Mouse (Mus musculus) heart, postnatal 0 days (tissue): ENCODE data around the gene Wt1.

Experiments used
- CTCF ChIP-seq: IDR thresholded peaks from 2 replicates; pipeline ENCODE4 v1.5.1; 2016; ENCODE audit warnings: antibody characterized with exemption, control low read depth, low read depth
- EP300 ChIP-seq: IDR thresholded peaks from 2 replicates; pipeline ENCODE4 v1.6.1; 2016; ENCODE audit warnings: antibody characterized with exemption, low read depth

DNA sequence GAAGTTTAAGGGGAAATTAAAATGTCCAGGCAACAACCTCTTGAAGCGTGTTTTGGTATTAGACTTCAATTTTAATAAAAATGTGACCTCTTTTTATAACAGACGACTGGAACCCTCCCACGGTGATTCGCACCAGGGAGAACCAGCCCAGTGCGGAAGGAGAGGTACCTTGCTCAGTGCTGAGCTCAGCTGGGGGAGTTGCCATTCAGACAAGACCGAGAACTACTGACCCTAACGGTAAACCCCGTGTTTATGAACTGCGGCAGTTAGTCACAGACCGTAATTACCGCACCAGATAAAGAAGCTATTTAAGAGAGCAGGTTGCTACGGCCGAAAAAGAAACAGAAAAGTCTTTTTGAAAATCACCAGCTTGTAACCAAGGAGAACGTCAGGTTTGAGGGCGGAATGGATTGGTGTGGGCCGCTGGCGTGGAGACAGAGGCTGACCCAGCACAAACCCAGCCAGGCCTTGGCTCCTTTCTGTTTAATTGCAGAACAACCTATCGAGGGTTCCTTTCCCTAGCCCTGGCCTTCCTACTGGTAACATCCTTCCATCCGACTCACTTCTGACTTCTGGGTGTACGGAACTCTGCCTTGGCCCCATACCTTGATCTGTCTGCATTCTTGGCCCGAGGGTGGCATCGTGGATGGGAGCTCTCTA lies 28.9 kb upstream of the Wt1 start:
- TF ChIP-seq EP300, result no peak
- no peak for TF ChIP-seq CTCF
